Mouse (Mus musculus): ENCODE measurements around the gene Sf3b1. TPM values are rescaled to one million over a fixed set of nuclear protein-coding genes. Genes with fewer than 3 reads are reported as not detected.
"Not testable (repeated sequence)": the region's sequence is repeated elsewhere in the genome, so short reads cannot be mapped to it uniquely, and the experiment has no call there.

Sf3b1 gene
- polyA plus RNA-seq (2015; fragmentation: Nextera tagmentation; extraction: Ambion mirVana), result 246 and 257 TPM in 2 replicates

- H3K9me3 ChIP-seq (ENCODE audit: control insufficient read depth, low read length), result no peaks in the 10 kb centered on the region
- H3K27me3 ChIP-seq (replicated peaks; ENCODE audit: control insufficient read depth, insufficient read depth, low read length), result no peaks in the 10 kb centered on the region
- H3K4me2 ChIP-seq (ENCODE audit: low read depth, low read length), result peak within 1 kb of the TSS; percentile 80
- WGBS, result 2% methylated on average over 46 of the region's 46 CpGs
- peak; percentile 98 for ATAC-seq
- H3K27ac ChIP-seq (ENCODE audit: low read length), result peak within 1 kb of the TSS; percentile 90
- H3K4me3 ChIP-seq (ENCODE audit: low read length), result peak within 1 kb of the TSS; percentile 95
- H3K36me3 ChIP-seq (ENCODE audit: control insufficient read depth, insufficient read depth, low read length), result no peaks in the 10 kb centered on the region
- H3K9ac ChIP-seq (ENCODE audit: low read depth, low read length), result peak within 1 kb of the TSS; percentile 99
- H3K4me1 ChIP-seq (ENCODE audit: control insufficient read depth, insufficient read depth, low read length), result no peaks in the 10 kb centered on the region
These were observed at the start of gene Sf3b1 for GRCm38 (mm10) chr1:55027253-55027801. Gene Sf3b1, minus strand, starts transcription at chr1:55027481.

DNA sequence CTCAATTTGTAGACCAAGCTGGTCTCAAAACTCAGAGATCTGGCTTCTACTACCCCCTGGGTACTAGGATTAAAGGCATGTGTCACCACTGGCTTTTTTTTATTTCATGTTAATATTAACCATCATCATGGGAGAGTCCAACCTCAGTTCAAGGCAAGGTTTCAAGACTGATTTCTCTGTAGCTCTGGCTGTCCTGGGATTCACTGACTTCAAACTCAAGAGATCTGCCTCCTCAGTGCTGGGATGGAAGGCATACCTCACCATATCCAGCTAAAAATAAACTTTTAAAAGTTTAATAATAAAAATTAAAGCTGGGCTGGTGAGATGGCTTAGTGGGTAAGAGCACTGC, 49.1 kb upstream of the Sf3b1 start:
- H3K4me1 ChIP-seq (ENCODE audit: control insufficient read depth, insufficient read depth, low read length), result no peaks in the 10 kb centered on the region
- H3K36me3 ChIP-seq (ENCODE audit: control insufficient read depth, insufficient read depth, low read length), result peaks cover 13% of the 10 kb centered on the region
- no peak overlapping the region for H3K4me2 ChIP-seq (ENCODE audit: low read depth, low read length)
- H3K4me3 ChIP-seq (ENCODE audit: low read length), result no peak overlapping the region
- H3K9ac ChIP-seq (ENCODE audit: low read depth, low read length), result no peak overlapping the region
- no peaks in the 10 kb centered on the region for H3K27me3 ChIP-seq (replicated peaks; ENCODE audit: control insufficient read depth, insufficient read depth, low read length)
- peak; percentile 35; the same call in 1 of the 2 replicates for ATAC-seq
- H3K9me3 ChIP-seq (ENCODE audit: control insufficient read depth, low read length), result no peaks in the 10 kb centered on the region
- H3K27ac ChIP-seq (ENCODE audit: low read length), result no peak overlapping the region

GRCm38 (mm10) chr1:55075652-55076394, 48.5 kb upstream of the Sf3b1 start:
- peaks cover 11% of the 10 kb centered on the region for H3K36me3 ChIP-seq (ENCODE audit: control insufficient read depth, insufficient read depth, low read length)
- peak; percentile 25; the same call in 1 of the 2 replicates for ATAC-seq

GRCm38 (mm10) chr1:55074757-55075156, 47.5 kb upstream of the Sf3b1 start:
- Histone ChIP-seq H3K9ac (ENCODE audit: low read depth, low read length) (no peak overlapping the region), H3K4me1 (ENCODE audit: control insufficient read depth, insufficient read depth, low read length) (no peaks in the 10 kb centered on the region), H3K27me3 (replicated peaks; ENCODE audit: control insufficient read depth, insufficient read depth, low read length) (no peaks in the 10 kb centered on the region), H3K9me3 (ENCODE audit: control insufficient read depth, low read length) (no peaks in the 10 kb centered on the region), H3K4me2 (ENCODE audit: low read depth, low read length) (no peak overlapping the region), H3K4me3 (ENCODE audit: low read length) (no peak overlapping the region), H3K27ac (ENCODE audit: low read length) (no peak overlapping the region), H3K36me3 (ENCODE audit: control insufficient read depth, insufficient read depth, low read length) (peaks cover 11% of the 10 kb centered on the region)
- ATAC-seq, result no peak
- 46% methylated on average over 2 of the region's 2 CpGs for WGBS

More at GRCm38 (mm10) chr1:55075652-55076394, 48.5 kb upstream of the Sf3b1 start:
- H3K27ac ChIP-seq (ENCODE audit: low read length), result no peak overlapping the region
- 60% methylated on average over 5 of the region's 5 CpGs for WGBS
- H3K4me2 ChIP-seq (ENCODE audit: low read depth, low read length), result no peak overlapping the region
- no peaks in the 10 kb centered on the region for H3K9me3 ChIP-seq (ENCODE audit: control insufficient read depth, low read length)
- H3K4me3 ChIP-seq (ENCODE audit: low read length), result no peak overlapping the region
- no peak overlapping the region for H3K9ac ChIP-seq (ENCODE audit: low read depth, low read length)
- H3K27me3 ChIP-seq (replicated peaks; ENCODE audit: control insufficient read depth, insufficient read depth, low read length), result no peaks in the 10 kb centered on the region
- no peaks in the 10 kb centered on the region for H3K4me1 ChIP-seq (ENCODE audit: control insufficient read depth, insufficient read depth, low read length)

- not testable (repeated sequence) for H3K9me3 ChIP-seq (ENCODE audit: control insufficient read depth, low read length); H3K27me3 ChIP-seq (replicated peaks; ENCODE audit: control insufficient read depth, insufficient read depth, low read length); H3K9ac ChIP-seq (ENCODE audit: low read depth, low read length); H3K4me1 ChIP-seq (ENCODE audit: control insufficient read depth, insufficient read depth, low read length); H3K27ac ChIP-seq (ENCODE audit: low read length); H3K4me3 ChIP-seq (ENCODE audit: low read length); ATAC-seq; H3K4me2 ChIP-seq (ENCODE audit: low read depth, low read length); H3K36me3 ChIP-seq (ENCODE audit: control insufficient read depth, insufficient read depth, low read length)
These were observed 45.0 kb upstream of the Sf3b1 start for GRCm38 (mm10) chr1:55072328-55072727.

DNA sequence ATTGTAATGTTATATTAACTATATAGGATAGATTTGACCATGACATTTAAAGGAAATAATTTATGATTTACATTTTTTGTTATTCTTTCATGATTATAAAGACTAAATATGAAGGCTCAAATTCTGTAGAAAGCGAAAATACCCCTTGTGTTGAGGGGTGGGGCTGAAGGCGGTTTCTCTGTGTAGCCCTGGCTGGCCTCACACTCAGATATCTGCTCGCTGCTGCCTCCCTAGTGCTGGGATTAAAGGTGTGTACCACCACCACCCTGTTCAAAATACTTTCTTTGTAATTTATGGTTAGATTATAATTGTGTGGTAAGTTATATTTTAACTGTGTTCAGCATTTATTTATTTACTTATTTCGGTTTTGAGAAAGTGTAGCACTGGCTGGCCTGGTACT, 34.5 kb upstream of the Sf3b1 start:
- Histone ChIP-seq H3K27ac (ENCODE audit: low read length) (no peak overlapping the region), H3K4me3 (ENCODE audit: low read length) (no peak overlapping the region), H3K4me1 (ENCODE audit: control insufficient read depth, insufficient read depth, low read length) (no peaks in the 10 kb centered on the region), H3K27me3 (replicated peaks; ENCODE audit: control insufficient read depth, insufficient read depth, low read length) (no peaks in the 10 kb centered on the region), H3K9me3 (ENCODE audit: control insufficient read depth, low read length) (no peaks in the 10 kb centered on the region), H3K36me3 (ENCODE audit: control insufficient read depth, insufficient read depth, low read length) (0 out of 2 replicates have a peak, but pooled peaks cover 4% of the 10 kb centered on the region), H3K9ac (ENCODE audit: low read depth, low read length) (no peak overlapping the region), H3K4me2 (ENCODE audit: low read depth, low read length) (no peak overlapping the region)
- WGBS, result 86% methylated on average over 4 of the region's 4 CpGs
- no peak for ATAC-seq

GRCm38 (mm10) chr1:55061099-55061498, 33.8 kb upstream of the Sf3b1 start:
- Histone ChIP-seq H3K27ac (ENCODE audit: low read length) (no peak overlapping the region), H3K9me3 (ENCODE audit: control insufficient read depth, low read length) (no peaks in the 10 kb centered on the region), H3K4me2 (ENCODE audit: low read depth, low read length) (no peak overlapping the region), H3K4me3 (ENCODE audit: low read length) (no peak overlapping the region), H3K4me1 (ENCODE audit: control insufficient read depth, insufficient read depth, low read length) (no peaks in the 10 kb centered on the region), H3K9ac (ENCODE audit: low read depth, low read length) (no peak overlapping the region), H3K27me3 (replicated peaks; ENCODE audit: control insufficient read depth, insufficient read depth, low read length) (no peaks in the 10 kb centered on the region), H3K36me3 (ENCODE audit: control insufficient read depth, insufficient read depth, low read length) (0 out of 2 replicates have a peak, but pooled peaks cover 4% of the 10 kb centered on the region)
- WGBS, result 90% methylated on average over 5 of the region's 5 CpGs
- no peak for ATAC-seq

DNA sequence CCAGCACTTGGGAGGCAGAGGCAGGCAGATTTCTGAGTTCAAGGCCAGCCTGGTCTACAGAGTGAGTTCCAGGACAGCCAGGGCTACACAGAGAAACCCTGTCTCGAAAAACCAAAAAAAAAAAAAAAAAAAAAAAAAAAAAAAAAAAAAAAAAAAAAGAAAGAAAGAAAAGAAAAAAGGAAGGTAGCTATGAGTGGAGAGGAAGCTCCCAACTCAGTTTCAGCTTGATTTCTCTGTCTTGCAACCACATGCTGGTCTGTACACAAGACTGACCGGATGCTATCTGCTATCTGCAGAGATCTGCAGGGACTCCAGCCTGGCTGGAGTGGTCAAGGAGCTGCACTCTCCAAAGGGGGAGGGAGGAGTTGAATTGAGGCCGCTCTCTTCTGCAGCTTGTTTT, 31.1 kb upstream of the Sf3b1 start:
- not testable (repeated sequence) for H3K27ac ChIP-seq (ENCODE audit: low read length); H3K9me3 ChIP-seq (ENCODE audit: control insufficient read depth, low read length); H3K27me3 ChIP-seq (replicated peaks; ENCODE audit: control insufficient read depth, insufficient read depth, low read length); H3K4me3 ChIP-seq (ENCODE audit: low read length); H3K36me3 ChIP-seq (ENCODE audit: control insufficient read depth, insufficient read depth, low read length); H3K9ac ChIP-seq (ENCODE audit: low read depth, low read length); H3K4me2 ChIP-seq (ENCODE audit: low read depth, low read length); H3K4me1 ChIP-seq (ENCODE audit: control insufficient read depth, insufficient read depth, low read length); ATAC-seq
- WGBS, result 88% methylated on average over 2 of the region's 3 CpGs

DNA sequence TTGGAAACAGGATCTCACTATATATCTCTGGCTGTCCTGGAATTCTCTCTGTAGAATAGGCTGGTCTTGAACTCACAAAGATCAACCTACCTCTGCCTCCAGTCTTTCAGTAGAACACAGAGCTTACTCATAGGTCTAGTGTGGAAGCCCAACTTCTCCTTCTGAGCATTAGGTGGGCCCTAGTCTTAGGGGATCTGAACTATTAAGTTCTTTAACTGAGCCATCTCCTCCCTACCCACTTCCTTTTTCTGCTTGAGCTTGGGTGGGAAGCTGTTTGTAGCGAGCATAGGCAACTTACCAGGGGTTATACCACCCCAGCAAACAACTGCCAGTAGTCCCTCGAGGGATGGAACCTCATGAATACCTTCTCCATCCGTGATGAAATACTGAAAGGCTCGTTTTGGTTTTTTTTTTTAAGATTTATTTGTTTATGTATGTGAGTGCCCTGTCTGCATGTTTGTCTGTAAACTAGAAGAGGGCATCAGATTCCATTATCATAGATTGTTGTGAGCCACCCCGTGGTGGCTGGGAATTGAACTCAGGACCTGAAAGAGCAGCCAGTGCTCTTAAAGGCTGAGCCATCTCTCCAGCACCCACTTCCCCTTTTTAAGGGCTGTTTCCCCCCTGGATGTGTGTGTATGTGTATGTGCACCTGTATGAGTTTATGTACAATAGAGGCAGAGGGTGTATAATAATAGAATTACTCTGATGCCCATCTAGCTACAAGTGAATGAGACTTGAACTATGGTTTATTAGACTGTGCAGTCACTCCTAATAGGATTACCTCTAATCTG, 28.2 kb upstream of the Sf3b1 start:
- peaks cover 10% of the 10 kb centered on the region; the same call in 1 of the 2 replicates for H3K4me1 ChIP-seq (ENCODE audit: control insufficient read depth, insufficient read depth, low read length)
- H3K4me2 ChIP-seq (ENCODE audit: low read depth, low read length), result no peak overlapping the region
- H3K36me3 ChIP-seq (ENCODE audit: control insufficient read depth, insufficient read depth, low read length), result no peaks in the 10 kb centered on the region
- no peaks in the 10 kb centered on the region for H3K9me3 ChIP-seq (ENCODE audit: control insufficient read depth, low read length)
- WGBS, result 83% methylated on average over 5 of the region's 5 CpGs
- ATAC-seq, result no peak
- H3K4me3 ChIP-seq (ENCODE audit: low read length), result no peak overlapping the region
- no peak overlapping the region for H3K9ac ChIP-seq (ENCODE audit: low read depth, low read length)
- no peaks in the 10 kb centered on the region for H3K27me3 ChIP-seq (replicated peaks; ENCODE audit: control insufficient read depth, insufficient read depth, low read length)
- no peak overlapping the region for H3K27ac ChIP-seq (ENCODE audit: low read length)
